Mouse (Mus musculus) retina, adult 2 months (tissue): ENCODE measurements around the gene Acot12.
A peak's percentile ranks its signal among the peaks of the same experiment; 100 is the strongest.

Experiments used
- DNase-seq: peaks from one replicate; pipeline ENCODE4 v3.0.0-alpha.2; 2012; ENCODE audit warnings: low read depth, low spot score

Acot12 gene

GRCm38 (mm10) chr13:91741280-91742047 lies at the start of gene Acot12:
Gene Acot12, plus strand, starts transcription at chr13:91741512.
- no peak for DNase-seq

GRCm38 (mm10) chr13:91693615-91694014 lies 47.7 kb upstream of the Acot12 start:
- DNase-seq, result no peak

DNA sequence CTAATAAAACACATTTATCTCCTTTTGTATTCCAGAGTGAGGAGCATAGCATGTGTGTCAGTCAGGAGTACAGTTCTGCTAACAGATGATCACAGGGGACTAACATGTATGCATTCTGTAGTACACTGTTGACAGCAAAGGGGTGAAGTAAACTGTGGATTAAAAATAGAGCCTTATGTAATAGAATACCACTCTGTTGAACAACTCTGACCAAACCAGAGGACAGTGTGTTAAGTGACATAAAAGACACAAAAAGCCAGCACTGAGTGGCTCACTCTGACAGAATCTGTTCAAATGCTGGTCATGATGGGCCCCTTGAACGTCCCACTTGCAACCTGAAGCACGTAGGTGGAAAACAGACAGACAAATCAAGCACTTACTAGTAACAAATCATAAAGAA lies 45.9 kb upstream of the Acot12 start:
- DNase-seq, result no peak

DNA sequence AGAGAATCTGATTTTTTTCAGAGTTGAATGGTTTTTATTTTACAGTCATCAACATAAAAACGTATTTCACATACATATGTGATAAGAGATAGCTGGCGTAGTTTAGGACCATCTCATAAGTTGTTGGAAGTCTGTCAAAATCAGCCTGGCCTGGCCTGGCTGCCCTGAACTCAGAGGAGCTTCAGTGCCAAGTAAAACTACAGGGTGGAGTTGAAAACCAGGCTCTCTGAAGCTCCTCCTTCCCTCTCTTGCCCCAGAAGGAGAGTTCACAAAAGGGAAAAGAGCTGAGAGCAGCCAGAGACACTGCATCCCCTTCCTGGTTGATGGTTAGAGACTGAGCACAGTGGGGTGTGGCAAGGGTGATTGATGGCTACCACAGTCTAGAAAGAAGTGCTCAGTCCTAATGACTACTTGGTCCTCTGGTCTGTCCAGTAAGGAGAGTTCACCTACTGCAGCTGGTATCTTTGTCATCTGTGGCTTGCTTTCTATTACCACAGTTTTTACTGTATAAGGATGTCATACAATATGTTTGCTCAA lies 45.1 kb upstream of the Acot12 start:
- no peak for DNase-seq

GRCm38 (mm10) chr13:91697011-91697410 lies 44.3 kb upstream of the Acot12 start:
- DNase-seq, result peak; percentile 41

DNA sequence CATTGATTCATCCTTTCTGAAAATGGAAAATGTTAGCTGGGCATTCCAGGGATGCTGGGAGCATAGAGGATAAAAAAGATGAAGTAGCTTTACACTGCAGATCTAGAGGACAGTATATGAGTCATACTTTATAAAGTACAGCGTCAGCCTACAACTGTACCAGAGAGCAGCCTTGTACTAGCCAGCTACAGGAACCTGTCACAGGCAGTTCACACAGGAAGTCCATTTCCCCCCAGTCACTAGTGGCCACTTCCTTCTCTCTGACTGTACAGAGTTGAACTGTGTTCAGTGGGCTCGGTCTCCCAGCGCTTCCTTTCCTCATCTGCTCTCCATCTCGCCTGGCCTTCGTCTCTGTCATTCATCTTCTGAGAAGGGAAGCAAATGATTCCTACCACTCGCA lies 39.0 kb upstream of the Acot12 start:
- no peak for DNase-seq

DNA sequence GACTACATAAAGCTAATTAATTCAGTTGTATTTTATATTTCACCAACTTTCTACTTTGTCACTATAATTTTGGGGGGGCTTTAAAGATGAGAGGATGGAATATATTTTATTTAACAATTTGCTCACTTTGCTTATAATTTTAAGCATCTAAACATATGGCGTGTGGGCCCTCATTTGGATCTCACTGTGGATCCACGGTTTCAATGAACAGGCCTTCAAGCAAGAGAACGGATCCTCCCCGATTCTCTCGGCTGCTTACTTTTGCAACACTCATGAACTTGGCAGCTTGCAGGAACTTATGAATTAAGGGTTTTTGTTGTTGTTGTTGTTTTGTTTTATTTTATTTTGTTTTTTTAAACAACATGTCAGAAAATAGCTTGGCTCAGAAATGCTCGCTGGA lies 21.8 kb upstream of the Acot12 start:
- no peak for DNase-seq

DNA sequence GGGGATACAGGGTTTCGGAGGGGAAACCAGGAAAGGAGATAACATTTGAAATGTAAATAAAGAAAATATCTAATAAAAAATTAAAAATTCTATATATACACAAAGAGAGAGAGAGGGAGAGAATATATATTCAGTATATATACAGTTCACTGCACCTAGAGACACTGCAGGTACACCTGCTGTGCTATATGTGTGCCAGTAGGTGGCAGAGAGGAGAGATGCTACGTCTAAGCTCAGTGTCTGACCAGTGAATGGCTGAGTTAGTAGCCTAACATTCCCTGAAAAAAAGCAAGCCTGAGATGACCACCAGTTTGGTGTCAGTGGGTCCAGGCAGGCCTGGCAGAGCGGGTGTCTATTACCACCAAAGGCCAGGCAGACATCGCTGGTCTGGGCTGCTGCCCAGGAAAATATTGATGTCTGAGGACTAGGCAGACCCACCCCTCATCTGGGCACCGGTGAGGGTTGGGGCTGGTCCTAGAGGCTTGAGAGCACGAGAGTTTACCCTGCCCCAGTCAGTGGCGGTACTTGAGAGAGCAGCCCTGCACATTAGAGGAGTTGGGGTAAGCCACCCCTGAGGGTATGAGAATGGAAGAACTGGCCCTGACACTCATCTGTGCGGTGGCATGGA lies 18.1 kb upstream of the Acot12 start:
- DNase-seq, result no peak

DNA sequence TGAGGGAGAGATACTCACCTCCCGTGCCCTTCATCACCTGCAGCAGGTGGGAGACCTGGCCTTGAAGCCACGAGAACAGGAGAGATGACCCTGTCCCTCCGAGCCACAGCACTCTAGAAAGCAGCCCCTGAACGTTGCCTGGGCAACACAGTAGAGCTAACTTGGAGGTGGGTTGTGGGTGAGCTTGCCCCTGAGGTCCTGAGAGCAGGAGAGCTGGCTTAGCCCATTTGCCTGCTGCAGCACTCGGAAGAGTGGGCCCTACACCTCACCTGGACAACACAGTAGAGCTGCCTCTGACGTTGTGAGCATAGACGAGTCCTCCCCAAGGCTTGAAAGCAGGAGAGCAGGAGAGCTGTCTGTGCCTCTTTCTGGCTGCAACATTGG lies 17.6 kb upstream of the Acot12 start:
- DNase-seq, result no peak

DNA sequence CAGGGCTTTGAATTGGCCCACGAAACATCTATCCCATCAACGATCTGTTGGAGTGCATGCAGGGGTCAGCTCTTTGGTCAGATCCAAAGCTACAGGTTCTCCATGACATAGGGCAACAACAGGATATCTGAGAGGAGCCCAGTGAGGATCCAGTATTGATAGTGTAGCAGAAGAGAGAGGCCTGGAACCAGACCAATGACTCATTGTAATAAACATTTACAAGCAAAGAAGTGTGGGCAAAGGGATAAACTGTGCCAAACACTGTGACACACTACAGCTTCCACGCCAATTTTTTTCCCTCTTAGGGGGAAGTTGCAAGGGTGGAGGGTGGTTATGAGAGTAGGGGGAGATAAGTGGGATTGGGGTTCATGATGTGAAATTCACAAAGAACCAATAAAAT lies 17.1 kb upstream of the Acot12 start:
- DNase-seq, result no peak

DNA sequence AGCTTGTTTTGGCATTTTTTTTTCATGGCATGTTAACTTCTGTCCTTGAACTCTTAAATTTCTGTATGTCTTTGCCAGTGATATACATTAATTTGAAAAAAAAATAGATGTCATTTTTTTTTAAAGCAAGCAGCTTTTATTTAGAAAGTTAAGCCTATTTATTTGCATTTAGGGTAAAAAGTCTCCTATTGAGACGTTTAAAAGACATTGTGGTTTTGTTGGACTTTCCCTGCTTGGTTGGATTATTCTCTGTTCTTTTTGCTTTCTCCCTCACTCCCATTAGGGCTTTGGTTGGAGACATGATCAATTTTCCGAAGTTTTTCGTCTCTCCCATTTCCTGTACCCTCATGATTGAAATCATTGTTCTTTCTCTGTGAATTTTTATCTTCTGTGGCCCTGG lies 16.2 kb upstream of the Acot12 start:
- DNase-seq, result no peak

DNA sequence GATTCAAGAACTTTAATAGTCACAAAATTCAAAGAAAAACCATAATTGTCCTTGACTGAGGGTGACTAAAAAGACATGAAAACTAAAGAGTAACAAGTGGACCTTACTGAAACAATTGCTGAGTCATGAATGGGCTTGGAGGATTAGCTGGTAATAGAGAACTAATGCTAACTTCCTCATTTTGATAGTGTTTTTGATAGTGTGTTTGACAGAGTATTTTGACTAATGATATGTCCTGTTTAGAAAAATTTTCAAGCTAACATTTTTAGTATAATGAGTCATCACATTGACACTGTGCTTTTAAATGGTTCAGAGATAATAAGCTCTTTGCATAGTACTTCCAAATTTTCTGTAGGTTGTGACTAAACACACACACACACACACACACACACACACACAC lies 13.4 kb upstream of the Acot12 start:
- no peak for DNase-seq

- DNase-seq, result no peak
Measured at GRCm38 (mm10) chr13:91737191-91737590, 4.1 kb upstream of the Acot12 start.

- no peak for DNase-seq
Measured at GRCm38 (mm10) chr13:91740851-91741250, 461 bp upstream of the Acot12 start.

DNA sequence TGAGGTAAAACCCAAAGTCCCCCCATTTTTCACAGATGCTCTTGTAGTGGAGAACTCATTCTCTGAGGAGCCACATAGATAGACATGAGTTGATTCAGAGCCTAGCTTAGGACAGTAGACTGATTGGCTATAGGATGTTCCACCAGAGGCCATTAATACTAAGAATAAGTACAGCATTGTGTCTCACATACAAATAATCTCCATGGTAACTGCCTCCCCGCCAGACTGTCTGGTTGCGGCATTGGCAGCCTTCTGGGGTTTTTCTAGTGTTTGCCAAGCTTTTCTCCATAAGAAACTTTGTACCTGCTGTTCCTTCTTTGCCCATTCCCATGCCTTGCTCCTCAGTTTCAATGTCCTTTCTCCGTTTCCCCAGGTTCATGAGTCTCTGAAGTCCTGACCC lies 1.9 kb downstream of the Acot12 start:
- no peak for DNase-seq

DNA sequence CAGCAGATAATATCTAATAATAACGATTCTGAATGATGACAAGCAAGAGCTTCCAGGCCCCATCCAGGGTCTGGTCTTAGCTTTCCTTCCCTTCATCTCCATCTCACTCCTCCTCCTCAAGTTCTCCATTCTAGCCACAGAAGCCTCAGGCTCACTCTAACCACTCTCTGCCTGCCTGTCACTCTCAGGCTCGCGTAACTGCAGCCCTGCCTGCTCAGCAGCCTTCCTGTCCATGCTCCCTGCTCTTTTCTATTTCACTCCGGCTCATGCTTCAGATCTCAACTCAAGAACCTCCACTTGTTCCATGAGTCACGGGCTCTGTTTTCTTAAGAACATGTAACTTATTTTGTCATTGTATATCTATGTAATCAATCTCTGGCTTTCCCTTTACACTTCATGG lies 5.2 kb downstream of the Acot12 start:
- no peak for DNase-seq

DNA sequence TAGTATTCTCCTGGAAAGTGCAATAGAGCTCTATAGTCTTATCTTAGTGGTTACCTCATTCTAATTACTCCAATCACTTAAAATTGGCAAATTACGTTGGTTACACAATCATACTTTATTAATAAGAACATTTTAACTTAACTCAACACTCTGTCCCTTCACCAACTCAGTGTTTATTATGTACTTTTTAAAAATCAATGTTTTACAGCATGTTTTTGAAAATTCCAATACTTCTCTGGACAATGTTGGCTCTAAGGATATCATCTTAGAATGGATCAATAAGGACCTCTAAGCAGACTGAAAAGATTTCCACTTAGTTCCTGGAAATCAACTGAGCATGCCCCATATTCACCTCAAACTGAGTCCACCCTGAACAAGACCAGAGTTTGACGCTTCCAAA lies 7.1 kb downstream of the Acot12 start:
- no peak for DNase-seq

GRCm38 (mm10) chr13:91749981-91750380 lies 8.7 kb downstream of the Acot12 start:
- DNase-seq, result no peak

DNA sequence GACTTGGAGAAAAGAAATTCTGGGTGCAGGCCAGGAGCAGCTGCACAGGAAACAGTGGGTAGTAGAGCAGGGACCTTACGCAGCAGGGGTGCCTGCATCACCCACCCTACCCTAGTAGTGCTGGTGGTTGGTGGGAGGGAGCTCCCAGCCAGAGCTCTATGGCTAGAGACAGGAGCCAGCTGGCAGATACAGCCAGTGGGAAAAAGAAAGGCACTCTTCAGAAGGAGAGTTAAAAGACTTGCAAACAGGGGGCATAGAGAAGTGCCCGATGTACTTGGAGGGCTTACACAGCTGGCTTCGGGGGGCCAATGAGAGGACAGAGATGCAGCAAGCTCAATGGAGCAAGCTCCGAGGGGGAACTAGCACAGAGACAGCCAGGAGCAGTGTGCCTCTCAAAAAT lies 12.4 kb downstream of the Acot12 start:
- DNase-seq, result no peak

DNA sequence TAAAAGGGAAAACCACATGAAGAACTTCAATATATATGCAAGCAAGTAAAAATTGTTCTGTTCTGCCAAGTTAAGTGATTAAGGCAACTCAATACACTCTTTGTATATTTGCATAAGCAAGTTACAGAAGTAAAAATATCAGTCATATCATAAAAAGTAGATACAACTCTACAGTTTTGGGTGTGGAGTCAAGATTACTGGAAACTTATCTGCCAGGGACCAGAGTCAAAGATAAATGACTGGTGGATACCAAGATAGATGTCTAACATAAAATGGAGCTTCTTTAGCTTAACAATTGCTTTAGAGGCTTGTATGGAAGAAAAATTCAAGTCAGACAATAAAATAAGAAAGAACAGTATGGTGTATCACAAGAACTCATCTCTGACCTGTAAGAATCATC lies 13.4 kb downstream of the Acot12 start:
- no peak for DNase-seq

GRCm38 (mm10) chr13:91756230-91756629 lies 14.9 kb downstream of the Acot12 start:
- no peak for DNase-seq

- DNase-seq, result no peak
Measured at GRCm38 (mm10) chr13:91758316-91759048, 17.2 kb downstream of the Acot12 start.

- DNase-seq, result no peak
Measured at GRCm38 (mm10) chr13:91759791-91760190, 18.5 kb downstream of the Acot12 start.
